Mouse (Mus musculus): ENCODE results near the gene Cd151. TPM values are rescaled to one million over a fixed set of nuclear protein-coding genes. Genes with fewer than 3 reads are reported as not detected.
A peak's percentile ranks its signal among the peaks of the same experiment; 100 is the strongest.

Cd151 gene
- polyA plus RNA-seq, 1 experiment from 2014 or later: 20.6 TPM

DNA sequence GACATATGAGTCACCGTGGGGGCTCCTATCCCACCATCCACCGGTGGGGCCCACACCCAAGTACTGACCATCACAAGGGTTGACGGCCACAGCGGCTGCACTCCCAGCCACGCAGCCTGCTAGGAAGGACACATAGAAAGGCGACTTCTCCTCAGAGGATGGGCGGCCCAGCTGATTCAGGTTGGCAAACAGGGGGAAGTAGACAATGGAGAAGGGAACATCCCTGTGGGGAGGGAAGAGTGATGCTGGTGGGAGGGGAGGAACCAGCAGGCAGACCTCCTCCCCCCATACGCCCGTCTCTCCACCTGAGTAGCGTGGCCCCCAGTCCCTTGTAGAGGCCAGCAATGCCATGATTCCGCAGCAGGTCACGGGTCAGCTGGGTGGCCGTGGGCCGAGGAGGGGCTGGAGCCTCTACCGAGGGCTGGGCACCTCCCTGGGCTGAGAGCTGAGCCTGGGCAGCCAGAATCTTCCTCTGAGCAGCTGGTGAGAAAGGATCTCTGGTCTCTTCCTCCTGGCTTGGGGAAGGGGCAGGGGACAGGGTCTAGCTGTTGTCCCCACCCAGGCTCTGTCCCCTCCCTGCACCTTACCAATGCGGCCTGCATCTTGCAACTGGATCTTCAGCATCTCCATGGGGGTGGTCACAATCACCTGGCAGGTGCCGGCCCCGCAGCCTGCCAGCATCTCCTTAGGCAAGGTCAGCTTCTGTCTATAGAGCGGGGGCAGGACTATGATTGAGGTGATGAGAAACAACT is 35.6 kb upstream of the Cd151 start:
- 92% methylated on average over 19 of the region's 19 CpGs for WGBS
- H3K9me3 ChIP-seq: no peaks in the 10 kb centered on the region
- H3K36me3 ChIP-seq: peaks cover 38% of the 10 kb centered on the region
- H3K4me3 ChIP-seq: no peak overlapping the region
- H3K9ac ChIP-seq: no peak overlapping the region
- no peak for ATAC-seq (ENCODE audit: insufficient number of reproducible peaks, low FRiP score, low TSS enrichment, low read depth)
- no peak overlapping the region for H3K4me2 ChIP-seq
- peaks cover 53% of the 10 kb centered on the region for H3K4me1 ChIP-seq
- no peaks in the 10 kb centered on the region for H3K27me3 ChIP-seq
- no peak overlapping the region for H3K27ac ChIP-seq

DNA sequence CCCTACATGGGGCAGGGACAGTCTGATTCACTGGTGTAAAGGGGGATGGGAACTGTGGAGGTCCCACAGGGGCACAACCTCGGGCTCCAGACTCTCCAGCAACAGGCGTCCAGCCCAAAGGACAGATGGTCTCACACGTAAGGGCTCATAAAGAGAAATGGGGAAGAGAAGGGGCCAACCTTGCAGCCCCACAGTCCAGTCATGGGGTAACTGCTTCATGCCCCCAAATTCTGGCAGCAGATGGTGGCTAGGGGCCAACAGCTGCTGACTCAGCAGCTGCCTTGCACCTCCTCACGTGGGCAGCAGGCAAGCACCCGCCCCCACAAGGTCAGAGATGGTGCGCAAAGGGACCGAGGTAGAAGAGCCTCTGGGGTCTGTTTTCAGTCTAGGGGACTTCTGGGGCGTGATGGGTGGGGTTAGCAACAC is 35.0 kb upstream of the Cd151 start:
- H3K36me3 ChIP-seq: peaks cover 38% of the 10 kb centered on the region
- no peak for ATAC-seq (ENCODE audit: insufficient number of reproducible peaks, low FRiP score, low TSS enrichment, low read depth)
- H3K9me3 ChIP-seq: no peaks in the 10 kb centered on the region
- H3K4me3 ChIP-seq: no peak overlapping the region
- no peak overlapping the region for H3K27ac ChIP-seq
- no peak overlapping the region for H3K9ac ChIP-seq
- H3K4me1 ChIP-seq: peaks cover 59% of the 10 kb centered on the region
- 83% methylated on average over 8 of the region's 8 CpGs for WGBS
- no peak overlapping the region for H3K4me2 ChIP-seq
- no peaks in the 10 kb centered on the region for H3K27me3 ChIP-seq

DNA sequence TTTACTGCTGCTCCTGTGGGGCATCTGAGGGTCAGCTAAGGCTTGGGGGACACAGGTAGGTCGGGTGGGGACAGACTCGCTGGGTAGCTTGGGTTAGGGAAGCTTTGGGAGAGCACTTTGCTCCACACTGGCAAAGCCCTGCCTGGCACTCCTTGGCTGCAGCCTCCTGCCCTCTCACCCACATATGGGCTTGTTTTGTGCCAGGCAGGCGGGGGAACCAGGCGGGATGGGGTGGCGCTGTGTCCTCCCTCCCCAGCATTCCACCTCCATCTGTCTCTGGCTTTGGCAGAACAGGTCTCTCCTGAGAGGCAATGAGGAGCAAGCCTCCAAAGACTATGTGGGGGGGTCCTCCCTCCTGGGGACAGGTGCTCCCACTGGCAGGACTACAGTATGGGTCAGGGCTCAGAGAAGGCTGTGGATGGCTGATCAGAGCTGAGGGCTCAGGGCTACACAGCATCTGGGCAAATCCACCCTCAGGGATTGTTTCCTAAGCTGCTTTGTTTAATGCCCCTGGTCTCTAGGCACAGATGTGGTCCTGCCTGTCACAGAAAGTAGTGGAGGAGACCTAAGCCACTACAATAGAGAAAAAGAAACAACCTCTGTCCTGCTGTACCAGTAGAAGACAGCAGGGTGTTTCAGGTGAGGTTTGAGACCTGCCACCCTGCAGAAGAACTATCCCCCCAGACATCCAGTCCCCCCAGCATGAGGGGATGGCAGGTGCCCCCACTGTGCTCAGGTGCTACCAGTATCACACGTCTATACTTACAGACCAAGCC is 34.3 kb upstream of the Cd151 start:
- no peak overlapping the region for H3K27ac ChIP-seq
- H3K4me1 ChIP-seq: peaks cover 64% of the 10 kb centered on the region
- no peak overlapping the region for H3K4me3 ChIP-seq
- no peaks in the 10 kb centered on the region for H3K27me3 ChIP-seq
- no peak overlapping the region for H3K9ac ChIP-seq
- no peak overlapping the region for H3K4me2 ChIP-seq
- WGBS: 76% methylated on average over 6 of the region's 6 CpGs
- H3K9me3 ChIP-seq: no peaks in the 10 kb centered on the region
- ATAC-seq (ENCODE audit: insufficient number of reproducible peaks, low FRiP score, low TSS enrichment, low read depth): no peak
- peaks cover 38% of the 10 kb centered on the region for H3K36me3 ChIP-seq

DNA sequence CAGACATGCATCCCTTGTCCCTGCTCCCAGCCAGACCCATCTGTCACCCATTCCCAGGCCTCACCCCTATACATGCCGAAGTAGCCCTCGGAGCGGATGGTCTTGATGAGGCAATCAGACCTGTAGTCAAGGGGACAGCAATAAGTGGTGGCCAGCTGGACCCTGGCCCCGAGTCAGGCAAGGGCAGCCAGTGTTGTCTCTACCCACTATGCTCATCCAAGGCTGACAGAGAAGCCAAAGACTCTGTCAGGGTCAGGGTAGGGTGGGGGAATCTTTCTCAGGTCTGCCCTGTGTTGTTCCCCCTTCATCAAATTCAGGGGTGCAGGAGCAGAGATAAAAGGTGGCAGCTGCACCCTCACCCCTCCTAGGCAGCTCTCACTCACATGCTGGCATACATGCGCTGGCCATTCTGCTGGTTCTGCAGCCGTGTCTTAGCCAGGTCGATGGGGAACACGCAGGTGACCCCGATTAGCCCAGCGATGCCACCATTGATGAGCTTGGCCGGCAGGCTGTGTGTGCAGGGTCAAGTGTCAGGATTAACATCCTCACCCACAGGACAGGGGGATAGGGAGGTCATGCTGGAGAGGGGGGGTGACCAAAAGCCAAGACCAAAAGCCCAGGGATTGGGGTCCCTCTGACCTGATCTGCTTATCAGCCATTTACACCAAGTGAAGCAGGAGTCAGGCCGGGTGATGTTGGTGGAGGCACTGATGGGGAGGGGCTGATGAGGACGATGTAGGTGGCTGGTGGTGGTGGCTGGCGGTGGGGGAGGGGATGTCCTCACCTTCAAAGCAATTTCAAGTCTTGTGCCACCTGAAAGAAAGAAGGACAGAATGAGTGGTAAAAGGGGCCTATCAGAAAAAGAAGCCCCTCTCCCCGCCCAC is 33.4 kb upstream of the Cd151 start:
- Histone ChIP-seq H3K27me3 (no peaks in the 10 kb centered on the region), H3K9me3 (no peaks in the 10 kb centered on the region), H3K27ac (no peak overlapping the region), H3K4me2 (peak overlapping the region; percentile 85), H3K4me3 (peak overlapping the region; percentile 51), H3K9ac (peak overlapping the region; percentile 52; the same call in 1 of the 2 replicates), H3K4me1 (peaks cover 64% of the 10 kb centered on the region), H3K36me3 (peaks cover 45% of the 10 kb centered on the region)
- no peak for ATAC-seq (ENCODE audit: insufficient number of reproducible peaks, low FRiP score, low TSS enrichment, low read depth)
- WGBS: 71% methylated on average over 15 of the region's 15 CpGs

GRCm38 (mm10) chr7:141434464-141434863 is 32.7 kb upstream of the Cd151 start:
- Histone ChIP-seq H3K27me3 (no peaks in the 10 kb centered on the region), H3K4me1 (peaks cover 58% of the 10 kb centered on the region), H3K9me3 (no peaks in the 10 kb centered on the region), H3K9ac (peak overlapping the region; percentile 52; the same call in 1 of the 2 replicates), H3K4me2 (peak overlapping the region; percentile 85), H3K36me3 (peaks cover 52% of the 10 kb centered on the region), H3K4me3 (peak overlapping the region; percentile 51), H3K27ac (peak overlapping the region; percentile 8; the same call in 1 of the 2 replicates)
- 11% methylated on average over 8 of the region's 8 CpGs for WGBS
- ATAC-seq (ENCODE audit: insufficient number of reproducible peaks, low FRiP score, low TSS enrichment, low read depth): no peak

DNA sequence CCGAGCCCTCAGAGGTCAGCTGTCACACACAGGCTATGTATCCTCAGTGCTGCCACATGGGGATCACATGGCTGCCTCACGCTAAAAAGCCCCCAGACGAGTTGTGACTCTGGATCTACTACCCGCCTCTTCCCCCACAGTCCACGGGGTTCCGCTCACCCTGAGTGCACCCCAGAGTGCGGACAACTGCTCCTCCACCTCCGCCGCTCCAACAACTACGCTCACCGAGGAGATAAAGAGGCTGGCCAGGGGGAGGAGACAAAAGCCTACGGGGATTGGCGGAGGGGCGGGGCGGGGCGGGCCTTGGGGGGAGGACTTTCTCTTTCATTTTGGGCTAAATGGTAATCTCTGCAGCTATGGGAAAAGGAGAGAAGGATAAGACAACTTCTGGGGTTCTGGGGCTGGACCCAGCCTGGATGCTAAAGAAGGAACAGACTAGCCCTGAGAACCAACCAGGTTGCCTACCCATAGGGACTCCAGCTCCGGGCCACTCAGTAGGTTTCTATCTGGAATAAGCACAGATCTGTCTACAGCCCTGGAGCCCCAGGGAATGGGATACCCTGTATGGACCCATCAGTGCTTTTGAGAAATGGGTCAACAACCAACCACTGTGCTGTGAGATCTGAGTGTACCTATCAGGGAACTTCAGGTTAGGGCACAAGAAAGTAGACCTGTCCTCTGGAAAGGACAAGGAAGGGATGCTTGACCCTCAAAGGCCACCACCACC is 31.9 kb upstream of the Cd151 start:
- Histone ChIP-seq H3K36me3 (peaks cover 57% of the 10 kb centered on the region), H3K4me3 (peak overlapping the region; percentile 51), H3K27ac (peak overlapping the region; percentile 8; the same call in 1 of the 2 replicates), H3K9ac (peak overlapping the region; percentile 39; the same call in 1 of the 2 replicates), H3K4me2 (peak overlapping the region; percentile 85), H3K27me3 (no peaks in the 10 kb centered on the region), H3K4me1 (peaks cover 53% of the 10 kb centered on the region), H3K9me3 (no peaks in the 10 kb centered on the region)
- 6% methylated on average over 17 of the region's 17 CpGs for WGBS
- ATAC-seq (ENCODE audit: insufficient number of reproducible peaks, low FRiP score, low TSS enrichment, low read depth): no peak

- Histone ChIP-seq H3K4me2 (peak overlapping the region; percentile 85), H3K36me3 (peaks cover 57% of the 10 kb centered on the region), H3K27me3 (no peaks in the 10 kb centered on the region), H3K9ac (no peak overlapping the region), H3K27ac (no peak overlapping the region), H3K4me1 (peaks cover 60% of the 10 kb centered on the region), H3K9me3 (no peaks in the 10 kb centered on the region), H3K4me3 (peak overlapping the region; percentile 67; the same call in 1 of the 2 replicates)
- 85% methylated on average over 9 of the region's 9 CpGs for WGBS
- no peak for ATAC-seq (ENCODE audit: insufficient number of reproducible peaks, low FRiP score, low TSS enrichment, low read depth)
These were observed 31.2 kb upstream of the Cd151 start for GRCm38 (mm10) chr7:141435856-141436522.

- H3K27ac ChIP-seq: no peak overlapping the region
- H3K4me3 ChIP-seq: peak overlapping the region; percentile 67
- peaks cover 57% of the 10 kb centered on the region for H3K36me3 ChIP-seq
- H3K9ac ChIP-seq: peak overlapping the region; percentile 69; the same call in 1 of the 2 replicates
- H3K27me3 ChIP-seq: no peaks in the 10 kb centered on the region
- H3K9me3 ChIP-seq: no peaks in the 10 kb centered on the region
- WGBS: 66% methylated on average over 2 of the region's 2 CpGs
- H3K4me1 ChIP-seq: peaks cover 65% of the 10 kb centered on the region
- ATAC-seq (ENCODE audit: insufficient number of reproducible peaks, low FRiP score, low TSS enrichment, low read depth): no peak
- H3K4me2 ChIP-seq: peak overlapping the region; percentile 82
These were observed 30.7 kb upstream of the Cd151 start for GRCm38 (mm10) chr7:141436523-141436892.

GRCm38 (mm10) chr7:141437178-141438120 is 29.7 kb upstream of the Cd151 start, which contains the start of gene Slc25a22:
Slc25a22 (minus strand) TSS chr7:141437892.
- Histone ChIP-seq H3K27me3 (no peaks in the 10 kb centered on the region), H3K27ac (peak within 1 kb of the TSS; percentile 63), H3K9ac (peak within 1 kb of the TSS; percentile 69), H3K4me3 (peak within 1 kb of the TSS; percentile 67), H3K4me1 (peaks cover 67% of the 10 kb centered on the region), H3K4me2 (peak within 1 kb of the TSS; percentile 82), H3K36me3 (peaks cover 48% of the 10 kb centered on the region), H3K9me3 (no peaks in the 10 kb centered on the region)
- peak; percentile 76 for ATAC-seq (ENCODE audit: insufficient number of reproducible peaks, low FRiP score, low TSS enrichment, low read depth)
- 6% methylated on average over 53 of the region's 53 CpGs for WGBS
